Mouse (Mus musculus) layer of hippocampus, adult 9-11 months (tissue): ENCODE data around the gene Cabp4.

ENCODE experiments used
- DNase-seq: peaks from one replicate; pipeline ENCODE4 v3.0.0; 2022

Gene Cabp4

DNA sequence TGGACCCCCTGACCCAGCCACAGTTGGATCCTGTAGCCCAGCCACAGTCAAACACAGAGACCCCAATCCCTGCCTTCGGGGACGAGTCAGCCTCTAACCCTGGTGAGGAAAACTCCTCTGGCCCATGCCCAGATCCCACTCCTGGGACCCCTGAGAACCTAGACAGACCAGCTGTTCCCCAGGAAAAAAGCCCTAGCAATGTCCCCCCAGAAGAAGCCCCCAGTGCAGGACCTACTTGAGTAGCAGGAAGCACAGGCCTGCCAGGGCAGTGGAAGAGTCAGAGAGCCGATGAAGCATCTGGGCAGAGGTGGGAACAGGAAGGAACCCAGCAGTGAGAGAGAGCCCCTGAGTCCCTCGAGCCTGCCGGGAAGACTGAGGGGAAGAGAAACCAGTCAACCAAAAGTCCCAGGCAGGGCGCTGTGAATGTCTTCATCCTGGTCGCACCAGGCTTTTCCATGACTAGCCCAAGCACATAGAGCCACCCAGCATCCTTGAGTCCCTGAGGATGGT, at the start of gene Cabp4:
TSS of gene Cabp4 (minus strand) at position 275 of the 510 bp plus-strand sequence.
- DNase-seq = no peak

DNA sequence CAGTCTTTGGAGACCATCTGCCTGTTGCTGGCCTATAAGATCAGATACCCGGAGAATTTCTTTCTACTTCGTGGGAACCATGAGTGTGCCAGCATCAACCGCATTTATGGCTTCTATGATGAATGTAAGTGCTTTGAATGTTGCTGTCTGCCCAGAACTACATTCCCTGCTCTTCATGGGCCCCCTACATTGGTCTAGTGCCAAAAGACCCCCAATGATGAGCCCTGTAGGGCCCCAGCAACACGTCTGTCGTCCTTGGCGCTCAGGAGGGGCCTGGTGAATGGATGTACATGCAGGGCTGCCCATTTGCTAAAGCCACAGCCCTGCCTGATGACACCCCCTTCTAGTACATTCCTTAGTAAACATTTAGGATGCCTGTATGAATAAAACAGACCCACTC, 49.3 kb upstream of the Cabp4 start:
- no peak for DNase-seq

DNA sequence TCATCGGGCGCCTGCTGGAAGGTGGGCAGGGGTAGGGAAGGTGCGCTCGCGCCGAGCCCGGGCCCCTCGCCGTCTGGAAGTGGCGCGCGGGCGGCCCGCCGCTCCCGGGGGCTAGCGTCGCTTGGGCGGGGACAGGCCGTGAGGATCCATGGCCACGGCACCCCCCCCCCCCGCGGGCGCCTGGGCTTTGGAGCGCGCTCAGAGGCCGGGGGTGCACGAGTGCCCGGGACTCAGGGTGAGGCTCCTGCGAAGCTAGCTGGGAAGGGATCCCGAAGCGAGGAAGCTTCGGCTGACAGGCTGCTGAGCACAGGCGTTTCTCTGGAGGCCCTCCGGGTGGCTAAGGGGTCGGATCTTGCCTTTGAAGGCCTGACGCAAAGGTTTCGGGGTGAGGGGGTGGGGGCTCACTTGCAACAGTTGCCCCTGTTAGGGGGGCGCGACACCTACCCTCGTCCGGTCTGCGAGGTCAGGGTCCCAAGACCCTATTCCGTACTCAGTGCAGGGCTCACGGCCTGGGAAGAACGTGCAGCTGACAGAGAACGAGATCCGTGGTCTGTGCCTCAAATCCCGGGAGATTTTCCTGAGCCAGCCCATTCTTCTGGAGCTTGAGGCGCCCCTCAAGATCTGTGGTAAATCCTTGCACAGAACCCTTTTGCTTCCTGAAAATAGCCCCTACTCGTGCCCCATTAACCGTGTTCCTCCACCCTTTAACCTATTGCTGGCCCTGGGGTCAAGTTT, 48.6 kb upstream of the Cabp4 start:
- DNase-seq = no peak

DNA sequence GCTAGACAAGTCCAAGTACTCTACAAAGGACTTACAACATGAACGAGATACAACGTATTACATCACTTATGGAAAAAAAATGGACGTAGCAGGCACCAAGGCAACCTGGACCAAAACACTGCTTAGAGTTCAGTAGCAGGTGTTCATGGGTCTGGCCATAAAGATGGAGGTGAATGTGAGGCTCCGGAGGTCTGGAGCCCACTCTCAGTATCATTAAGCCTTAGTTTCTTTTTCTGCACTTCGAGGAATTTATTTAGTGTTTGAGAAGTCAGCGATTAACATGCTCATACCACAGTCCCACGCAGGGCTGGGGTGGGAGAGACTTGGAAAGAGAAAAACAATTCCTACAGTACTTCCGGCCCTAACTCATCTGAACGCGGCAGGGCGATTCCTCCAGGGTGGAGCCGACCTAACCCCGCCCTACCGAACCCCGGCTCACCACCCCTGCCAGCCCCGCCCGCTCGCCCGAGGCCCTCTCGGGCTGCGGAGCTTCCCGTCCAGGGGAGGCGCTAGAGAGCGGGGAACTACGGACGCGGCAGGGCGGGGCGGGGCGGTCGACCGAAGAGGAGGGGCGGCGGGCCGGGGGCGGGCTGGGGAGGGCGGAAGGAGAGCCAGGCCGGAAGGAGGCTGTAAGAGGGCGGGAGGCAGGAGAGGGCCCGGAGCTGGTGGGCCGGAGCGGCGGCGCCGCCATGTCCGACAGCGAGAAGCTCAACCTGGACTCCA, 47.9 kb upstream of the Cabp4 start, which contains the start of gene Ppp1ca:
TSS of gene Ppp1ca (plus strand) at position 538 of the 723 bp plus-strand sequence.
- DNase-seq = peak; percentile 92

DNA sequence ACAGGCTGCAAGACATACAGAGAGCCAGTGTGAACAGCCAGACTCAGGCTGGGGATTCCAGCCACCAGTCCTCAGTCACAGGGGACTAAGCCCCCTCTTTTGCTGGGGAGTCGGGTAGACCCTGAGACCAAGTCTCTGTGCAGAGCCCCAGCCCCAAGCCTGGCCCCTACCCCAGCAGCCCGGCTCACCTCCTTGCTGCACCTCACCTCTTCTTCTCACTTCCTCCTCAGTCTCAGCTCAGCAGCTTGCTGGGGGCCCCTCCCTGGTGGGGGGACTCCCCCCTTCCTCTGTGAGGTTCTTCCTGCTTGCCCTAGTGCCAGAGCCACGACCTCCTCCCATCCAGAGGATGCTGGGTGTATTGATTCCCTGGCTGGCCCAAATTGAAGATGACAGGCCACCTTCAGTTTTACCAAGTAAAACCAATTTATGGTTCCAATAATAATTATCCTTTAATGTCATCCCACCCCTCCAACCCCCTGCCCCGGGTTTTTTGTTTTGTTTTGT, 47.0 kb upstream of the Cabp4 start, which contains the start of gene Tbc1d10c:
TSS of gene Tbc1d10c (minus strand) at position 454 of the 504 bp plus-strand sequence.
- no peak for DNase-seq

DNA sequence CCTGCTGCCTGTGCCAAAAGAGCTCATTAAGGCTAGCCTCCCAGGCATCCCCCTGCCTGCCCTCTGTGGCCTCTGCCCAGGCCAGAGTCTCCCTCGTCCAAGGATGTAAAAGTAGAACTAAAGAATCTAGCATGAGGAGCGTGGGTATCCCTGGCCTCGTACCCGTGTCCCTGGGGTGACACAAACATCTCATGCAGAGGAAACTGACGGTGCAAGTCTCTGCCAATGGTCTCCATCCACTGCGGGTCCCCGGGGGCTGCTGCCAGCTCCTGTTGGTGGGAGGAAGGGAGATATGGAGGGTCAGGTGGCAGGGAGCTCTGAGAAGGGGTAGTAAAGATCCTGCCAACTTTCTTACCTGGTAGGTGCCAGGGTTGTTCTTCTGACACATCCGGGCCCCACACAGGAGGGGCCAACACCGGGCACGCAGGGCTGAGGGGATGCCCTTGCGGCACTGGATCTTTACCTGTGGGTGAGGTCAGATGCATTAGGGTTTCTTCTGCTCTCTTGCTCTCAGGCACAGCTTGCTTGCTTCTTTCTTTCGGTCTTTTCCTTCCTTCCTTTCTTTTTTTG, 45.3 kb upstream of the Cabp4 start:
- DNase-seq = no peak

DNA sequence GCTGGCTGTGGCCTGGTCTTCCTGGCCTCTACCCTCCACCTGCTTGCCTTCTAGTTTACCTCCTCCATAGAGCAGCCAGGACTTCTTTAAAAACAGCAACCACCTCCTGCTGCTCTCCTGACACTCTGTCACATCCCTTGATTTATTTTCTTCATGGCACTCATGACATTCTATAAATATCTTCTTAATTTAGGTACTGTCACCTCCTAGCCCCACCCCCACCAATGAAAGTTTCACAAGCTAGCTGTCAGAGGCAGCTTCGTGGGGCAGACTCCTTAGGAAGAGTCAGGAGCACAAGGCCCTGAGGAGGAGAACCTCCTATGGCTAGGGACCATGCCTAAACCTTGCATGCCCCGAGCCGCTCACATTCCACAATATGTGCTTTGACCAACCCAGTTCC, 43.5 kb upstream of the Cabp4 start:
- DNase-seq = no peak

DNA sequence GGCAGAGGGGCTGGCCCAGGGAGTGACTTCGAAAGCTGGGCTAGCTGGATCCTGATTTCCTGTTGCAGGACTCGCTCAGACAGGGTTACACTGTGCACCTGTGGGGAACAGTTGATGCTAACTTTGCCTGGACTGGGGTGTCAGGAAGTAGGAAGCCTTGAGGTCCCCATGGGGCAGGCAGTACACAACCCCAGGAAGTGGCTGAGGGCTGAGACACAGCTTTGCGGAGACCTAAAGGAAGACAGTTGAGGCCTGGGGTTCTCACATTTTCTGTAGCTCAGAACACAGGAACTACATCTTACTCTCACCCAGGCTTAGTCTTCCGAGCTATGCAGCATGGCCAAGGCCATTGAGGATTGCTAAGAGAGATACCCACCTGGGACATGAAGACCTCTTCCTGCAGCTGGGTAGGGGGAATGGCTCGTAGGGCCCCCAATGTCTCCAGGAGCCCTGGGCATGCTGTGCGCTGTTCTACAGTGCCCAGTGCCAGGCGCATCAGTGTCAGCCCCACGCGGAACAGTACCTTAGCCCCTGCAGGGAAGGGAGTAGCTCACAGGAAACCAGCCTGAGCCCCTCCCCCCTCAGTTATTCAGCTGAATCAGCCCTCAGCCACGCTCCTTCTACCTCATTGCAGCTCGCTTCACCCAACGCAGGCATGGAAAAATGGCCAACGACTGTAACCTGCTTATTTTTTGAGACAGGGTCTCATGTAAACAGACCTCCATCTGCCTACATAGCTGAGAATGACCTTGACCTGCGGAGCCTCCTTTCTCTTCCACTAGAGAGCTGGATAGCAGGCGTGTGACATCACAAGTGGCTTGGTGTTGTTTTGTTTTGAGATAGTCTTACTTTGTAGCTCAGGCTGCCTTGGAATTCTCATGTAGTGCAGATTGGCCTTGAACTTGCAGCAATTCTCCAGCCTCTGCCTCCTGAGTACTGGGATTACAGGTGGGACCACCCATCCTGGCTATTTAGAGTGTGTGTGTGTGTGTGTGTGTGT, 41.4 kb upstream of the Cabp4 start:
- no peak for DNase-seq

DNA sequence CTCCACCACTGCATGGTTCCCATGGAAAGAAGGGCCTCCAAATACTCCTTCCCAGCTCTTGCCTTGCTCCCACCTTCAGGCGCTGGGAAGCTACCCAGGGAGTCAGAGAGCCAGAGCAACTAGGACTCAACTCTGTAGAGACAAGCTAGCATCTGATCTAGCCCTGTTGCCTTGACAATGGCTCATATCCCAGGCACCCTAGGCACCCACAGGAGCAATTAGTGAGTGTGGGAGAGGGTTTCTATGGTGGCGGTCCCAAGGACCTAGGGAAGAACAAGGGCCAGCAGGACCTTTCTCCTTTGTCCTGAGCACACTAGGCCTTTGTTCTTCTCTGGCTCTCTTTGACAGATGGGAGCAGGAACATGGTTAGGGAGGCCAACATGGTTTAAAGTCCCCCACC, 39.9 kb upstream of the Cabp4 start:
- DNase-seq = peak; percentile 67

DNA sequence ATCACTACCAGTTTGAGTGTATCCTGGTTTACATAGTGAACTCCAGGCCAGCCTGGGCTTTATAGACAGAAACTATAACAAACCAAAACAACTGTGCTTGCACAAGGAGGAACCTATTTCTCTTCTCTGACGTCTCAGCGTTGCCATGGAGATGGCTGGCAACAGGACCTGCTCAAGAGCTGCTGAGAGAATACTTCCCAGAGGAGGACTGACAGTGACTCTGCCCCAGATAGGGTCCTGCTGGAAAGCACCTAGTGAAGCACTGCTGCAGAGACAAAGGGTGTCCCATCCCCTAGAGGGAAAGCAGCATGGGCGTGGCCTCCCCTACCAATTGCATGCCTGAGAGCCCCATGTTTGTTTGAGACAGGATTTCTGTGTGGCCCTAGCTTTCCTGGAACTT, 38.1 kb upstream of the Cabp4 start:
- peak; percentile 87 for DNase-seq

DNA sequence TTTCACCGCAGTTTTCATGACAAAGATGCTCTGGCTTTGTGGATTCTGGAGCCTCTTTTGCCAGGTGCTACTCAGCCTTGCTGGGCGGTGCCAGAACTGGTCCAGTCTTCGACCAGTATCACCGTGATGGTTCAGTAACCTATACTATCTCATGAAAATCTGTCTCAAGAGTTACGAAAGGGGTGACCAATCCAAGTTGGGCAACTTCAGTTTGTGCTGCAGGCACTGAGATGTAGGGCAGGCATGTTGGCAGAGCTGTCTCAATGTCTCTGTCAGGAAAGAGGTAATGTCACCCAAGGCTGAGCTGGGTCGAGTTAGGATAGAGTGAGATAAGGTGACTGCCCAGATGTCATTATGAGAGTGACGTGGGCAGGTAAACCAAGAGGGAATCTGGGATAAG, 36.6 kb upstream of the Cabp4 start:
- no peak for DNase-seq

DNA sequence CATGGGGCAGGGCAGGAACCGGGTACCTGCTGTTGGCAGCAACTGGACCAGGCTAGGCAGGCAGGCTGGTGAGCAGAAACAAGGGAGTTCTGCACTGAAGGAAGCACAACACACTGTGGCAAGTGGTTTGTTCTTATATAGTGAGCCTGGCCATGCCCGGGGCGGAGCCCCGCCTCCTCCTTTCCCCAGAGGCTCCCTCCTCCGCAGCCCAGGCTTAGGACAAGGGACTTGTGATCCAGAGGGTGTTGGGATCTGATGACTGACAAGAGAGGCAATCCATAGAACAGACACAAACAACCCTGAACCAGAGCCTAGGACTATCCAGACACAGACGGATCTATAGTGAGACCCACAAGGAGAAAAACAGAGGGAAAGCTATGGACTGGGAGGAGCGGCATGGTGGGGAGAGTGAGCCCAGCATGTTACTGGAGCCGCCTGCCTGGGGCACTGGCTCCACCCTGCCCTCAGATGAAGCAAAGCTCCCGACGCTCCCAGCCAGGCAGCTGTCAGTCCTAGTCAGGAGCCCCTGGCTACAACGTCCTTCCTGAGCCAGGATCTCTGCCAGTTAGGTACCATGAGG, 31.6 kb upstream of the Cabp4 start, which contains the start of gene Carns1:
TSS of gene Carns1 (minus strand) at position 112 of the 580 bp plus-strand sequence.
- DNase-seq = peak; percentile 62

DNA sequence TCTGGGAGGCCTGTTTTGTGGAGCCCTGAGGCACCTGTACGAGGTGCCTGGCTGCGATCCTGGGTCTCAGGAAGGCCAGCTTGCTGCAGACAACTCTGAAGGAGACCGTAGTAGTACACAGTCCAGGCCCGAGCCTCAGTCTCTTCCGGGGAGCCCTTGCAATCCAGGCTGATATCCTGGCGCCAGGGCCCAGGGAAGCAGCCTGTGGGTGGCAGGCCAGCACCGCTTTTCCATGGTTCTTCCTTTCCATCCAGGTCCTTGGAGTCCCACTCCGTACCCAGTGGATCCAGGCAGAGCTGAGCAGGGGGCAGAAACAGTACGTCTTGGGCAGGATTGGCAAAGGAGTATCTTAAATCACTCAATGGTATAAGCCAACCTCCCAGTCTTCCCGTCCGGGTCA, 29.1 kb upstream of the Cabp4 start:
- DNase-seq = no peak

DNA sequence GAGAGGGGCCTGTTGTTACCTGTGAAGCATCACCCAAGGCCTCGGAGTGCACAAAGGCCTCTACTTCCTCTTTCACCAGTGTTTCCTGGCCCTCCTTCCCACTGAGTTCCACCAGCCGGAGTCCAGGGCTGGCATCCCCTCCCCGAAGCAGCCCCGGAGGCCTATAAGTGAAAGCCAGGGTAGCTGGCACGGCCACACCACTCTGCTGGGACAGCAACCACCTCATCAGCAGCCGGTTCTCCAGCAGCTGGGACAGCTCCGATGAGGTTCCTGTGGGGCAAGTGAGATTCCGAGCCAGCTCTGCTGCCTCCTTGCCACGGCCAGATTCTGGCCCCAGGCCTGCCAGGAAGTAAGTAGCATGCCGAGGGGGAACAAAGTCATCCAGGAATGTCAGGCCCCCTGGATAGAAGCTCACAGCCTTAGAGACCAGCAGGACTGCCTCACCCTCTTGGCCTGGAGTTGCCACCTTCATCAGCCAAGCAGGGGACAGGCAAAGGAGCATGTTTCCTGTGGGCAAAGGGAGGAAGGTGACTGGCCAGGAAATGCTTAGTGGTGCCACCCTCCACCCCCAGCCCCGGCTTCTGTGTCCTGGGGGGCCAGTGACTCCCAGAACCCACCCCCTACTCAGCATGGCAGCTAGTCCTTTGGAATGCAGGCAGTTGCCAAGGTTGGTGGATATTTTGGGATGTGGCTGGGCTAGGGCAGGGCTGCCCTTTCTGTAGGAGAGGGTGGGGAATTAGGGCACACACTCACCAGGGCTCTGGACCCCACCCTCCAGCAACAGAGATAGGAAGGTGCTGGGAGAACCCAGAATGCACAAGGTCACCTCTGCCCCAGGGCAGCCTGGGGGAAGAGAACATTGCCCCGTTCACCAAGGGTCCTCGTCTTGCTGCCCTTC, 27.8 kb upstream of the Cabp4 start:
- DNase-seq = no peak

DNA sequence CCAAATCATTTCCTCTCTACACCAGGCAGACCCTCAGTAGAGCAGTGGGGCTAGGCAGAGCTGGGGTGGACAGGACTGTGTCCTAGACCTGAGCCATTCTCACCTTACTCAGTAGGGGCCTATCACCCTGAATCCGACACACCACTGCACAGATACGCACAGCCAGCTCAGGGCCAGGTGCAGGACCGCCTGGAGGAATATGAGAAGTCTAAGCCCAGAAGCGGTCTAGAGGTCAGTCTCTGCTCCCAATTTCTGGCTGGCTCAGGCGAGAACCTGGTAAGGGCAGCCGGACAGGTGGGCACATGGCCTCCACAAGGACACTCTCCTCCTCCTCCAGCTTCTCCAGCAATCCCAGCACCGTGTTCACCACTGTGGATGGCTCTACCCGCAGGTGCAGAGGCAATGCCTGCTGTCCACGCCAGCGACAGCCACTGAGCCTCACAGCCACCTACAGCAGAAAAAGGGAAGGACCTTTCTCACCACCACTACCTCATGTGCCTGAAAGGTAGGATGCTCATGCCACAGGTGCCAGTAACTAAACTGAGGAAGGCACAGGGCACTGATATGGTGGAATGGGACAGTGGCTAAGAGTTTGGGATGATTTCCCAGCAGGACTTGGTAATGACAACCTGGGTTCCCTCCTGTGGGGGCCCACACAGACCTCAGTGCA, 27.0 kb upstream of the Cabp4 start:
- DNase-seq = no peak

DNA sequence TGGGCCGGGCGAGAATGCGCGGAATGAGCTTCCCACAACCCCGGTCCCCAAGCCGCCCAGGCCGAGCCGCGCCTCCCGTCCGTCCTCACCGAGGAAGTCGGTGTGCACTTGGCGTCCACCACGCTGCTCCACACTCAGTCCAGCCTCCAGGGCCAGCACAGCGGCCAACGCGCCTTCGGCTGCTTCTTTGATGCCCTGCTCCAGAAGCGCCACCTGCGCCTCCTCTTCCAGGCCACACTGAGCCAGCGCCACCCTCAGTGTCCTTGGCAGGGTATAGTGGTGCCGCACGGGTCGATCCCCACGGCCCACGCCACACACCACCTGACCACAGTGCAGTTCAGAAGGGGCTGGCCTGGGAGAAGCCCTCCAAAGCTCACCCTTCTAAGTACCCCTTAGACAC, 26.0 kb upstream of the Cabp4 start:
- no peak for DNase-seq

DNA sequence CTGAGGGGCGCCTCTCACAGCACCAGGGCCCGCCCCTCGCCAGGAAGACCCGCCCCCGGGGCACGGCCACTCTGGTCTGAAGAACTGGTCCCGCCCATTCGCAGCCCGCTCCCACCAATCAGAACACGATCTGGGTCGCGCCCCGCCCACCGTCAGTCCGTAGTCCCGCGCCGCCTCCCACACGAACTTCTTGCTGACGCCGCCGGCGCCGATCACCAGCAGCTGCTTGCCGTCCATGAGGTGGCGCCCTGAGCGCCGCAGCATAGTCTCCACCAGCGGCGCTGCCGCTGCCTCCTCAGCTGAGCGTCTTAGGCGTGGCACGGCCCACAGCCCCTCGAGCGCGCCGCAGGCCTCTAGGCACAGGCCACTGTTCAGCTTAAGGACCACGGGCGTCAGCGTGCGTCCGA, 25.5 kb upstream of the Cabp4 start:
- DNase-seq = peak; percentile 99

DNA sequence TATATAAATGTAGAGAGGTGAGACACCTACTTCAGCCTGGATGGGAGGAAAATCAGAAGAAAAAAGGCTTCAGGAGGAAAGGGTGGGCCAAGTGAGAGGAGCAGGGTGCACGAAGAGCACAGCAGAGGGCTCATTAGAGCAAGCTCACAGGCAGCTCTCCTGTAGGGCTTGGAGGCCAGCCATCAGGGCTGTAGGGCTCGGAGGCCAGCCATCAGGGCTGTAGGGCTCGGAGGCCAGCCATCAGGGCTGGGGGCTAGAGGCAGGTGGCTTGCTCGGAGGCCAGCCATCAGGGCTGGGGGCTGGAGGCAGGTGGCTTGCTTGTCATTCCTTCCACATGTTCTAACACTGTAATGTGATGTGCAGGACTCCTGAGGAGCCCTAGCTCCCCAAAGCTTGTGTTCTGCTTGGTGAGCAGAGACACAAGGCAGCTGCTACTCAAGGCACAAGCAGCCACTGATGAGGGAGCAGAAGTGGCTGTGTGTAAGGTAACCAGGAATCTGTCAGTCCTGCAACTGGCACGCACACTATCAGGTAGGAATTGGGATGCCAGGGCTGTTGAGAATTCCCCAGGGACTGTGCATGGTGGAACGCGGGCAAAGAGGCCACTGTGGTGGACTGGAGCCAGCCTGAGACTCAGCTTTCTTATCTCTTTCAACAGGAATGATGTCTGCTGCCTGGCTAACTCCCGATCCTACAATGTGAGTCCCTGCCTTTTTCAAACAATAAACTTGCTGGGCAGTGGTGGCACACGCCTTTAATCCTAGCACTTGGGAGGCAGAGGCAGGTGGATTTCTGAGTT, 23.0 kb upstream of the Cabp4 start:
- DNase-seq = no peak

DNA sequence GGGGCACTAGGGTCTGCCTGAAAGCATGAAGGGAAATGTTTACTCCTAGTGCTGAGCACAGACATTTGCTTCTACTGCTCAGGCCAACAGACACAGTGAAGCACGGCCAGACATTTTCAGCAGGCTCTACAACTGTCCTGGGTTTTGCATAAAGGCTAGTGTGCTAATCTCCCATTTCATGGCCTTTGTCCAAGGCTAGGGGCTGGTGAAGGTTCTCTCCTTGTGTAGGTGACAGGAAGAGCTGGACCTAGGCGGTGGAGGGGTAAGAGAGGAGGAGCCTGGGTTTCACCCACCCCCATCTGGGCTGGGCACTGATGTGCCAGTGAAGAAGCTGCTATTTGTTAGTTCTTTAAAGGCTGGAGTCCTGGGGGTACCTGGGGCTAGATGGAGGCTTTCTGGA, 20.9 kb upstream of the Cabp4 start:
- no peak for DNase-seq
